Mouse (Mus musculus) CH12.LX (cell line): ENCODE data around the gene Samd4. TPM values are rescaled to one million over a fixed set of nuclear protein-coding genes. Genes with fewer than 3 reads are reported as not detected.

Source experiments
- DNase-seq: peaks from one replicate; pipeline ENCODE4 v3.0.0-alpha.2; 2013; ENCODE audit errors: extremely low read depth
- H3K27ac ChIP-seq: 2 replicates; pipeline ENCODE4 v1.5.1; 2012; ENCODE audit warnings: low read depth, mild to moderate bottlenecking, control low read depth, moderate library complexity; ENCODE audit not compliant: insufficient read depth
- H3K27me3 ChIP-seq: replicated peaks from 2 replicates; pipeline ENCODE3; 2012; ENCODE audit warnings: inconsistent platforms
- H3K36me3 ChIP-seq, 2 experiments: replicated peaks in 1 of 2; 2 replicates each; pipeline versions ENCODE3 to v1.6.1; 2012; ENCODE audit warnings: inconsistent platforms in 1 of 2, low read length in 1 of 2, mild to moderate bottlenecking in 1 of 2, mixed read lengths in 1 of 2, moderate library complexity in 1 of 2; ENCODE audit not compliant: control insufficient read depth in 1 of 2, insufficient read depth in 1 of 2
- H3K4me1 ChIP-seq, 2 experiments: 2 replicates each; pipeline ENCODE4 v1.6.1; 2012; ENCODE audit warnings: inconsistent platforms in 1 of 2, moderate library complexity in 1 of 2; ENCODE audit not compliant: insufficient read depth in 2 of 2, control insufficient read depth in 1 of 2
- H3K4me2 ChIP-seq: 2 replicates; pipeline ENCODE4 v1.6.1; 2012; ENCODE audit warnings: low read depth, mild to moderate bottlenecking, control low read depth; ENCODE audit not compliant: poor library complexity, insufficient read depth, severe bottlenecking
- H3K4me3 ChIP-seq, 3 experiments: fragments of 150-350 bp in 1 of 3; sonication (generic) in 1 of 3; replicated peaks in 1 of 3; 2 replicates each; pipeline versions ENCODE3 to v1.5.1; 2011 to 2012; ENCODE audit warnings: low read depth in 2 of 3, low read length in 2 of 3, mild to moderate bottlenecking in 2 of 3, moderate library complexity in 2 of 3, control low read depth in 1 of 3, improper control_type of control experiment in 1 of 3, inconsistent platforms in 1 of 3, mixed read lengths in 1 of 3; ENCODE audit not compliant: poor library complexity in 1 of 3
- H3K79me2 ChIP-seq: replicated peaks from 2 replicates; pipeline ENCODE4 v1.6.1; 2012; ENCODE audit warnings: mild to moderate bottlenecking, moderate library complexity; ENCODE audit not compliant: control insufficient read depth, poor library complexity, insufficient read depth, severe bottlenecking; ENCODE audit errors: extremely low read depth
- H3K9ac ChIP-seq: 2 replicates; pipeline ENCODE4 v1.6.1; 2012; ENCODE audit warnings: low read depth, mild to moderate bottlenecking, control low read depth, moderate library complexity; ENCODE audit not compliant: insufficient read depth
- H3K9me3 ChIP-seq: replicated peaks from 2 replicates; pipeline ENCODE3; 2012; ENCODE audit warnings: low read length, inconsistent platforms, mixed read lengths
- BHLHE40 ChIP-seq: IDR thresholded peaks from 2 replicates; pipeline ENCODE4 v1.6.1; 2011; ENCODE audit warnings: mild to moderate bottlenecking, low read depth, low read length, improper control_type of control experiment
- ELF1 ChIP-seq: IDR thresholded peaks from 2 replicates; pipeline ENCODE4 v1.6.1; 2014; ENCODE audit warnings: low read depth, mild to moderate bottlenecking, inconsistent platforms, low read length, improper control_type of control experiment
- ETS1 ChIP-seq: conservative IDR thresholded peaks from 2 replicates; pipeline ENCODE4 v1.6.1; 2012; ENCODE audit warnings: low read depth, mild to moderate bottlenecking, inconsistent platforms, low read length, improper control_type of control experiment, moderate library complexity
- GABPA ChIP-seq: IDR thresholded peaks from 2 replicates; pipeline ENCODE4 v1.6.1; 2012; ENCODE audit warnings: low read depth, low read length, improper control_type of control experiment, inconsistent platforms; ENCODE audit not compliant: insufficient replicate concordance
- HCFC1 ChIP-seq: IDR thresholded peaks from 2 replicates; pipeline ENCODE4 v1.6.1; 2012; ENCODE audit warnings: low read depth, mild to moderate bottlenecking, inconsistent platforms, low read length, improper control_type of control experiment
- IRF4 ChIP-seq: IDR thresholded peaks from 2 replicates; pipeline ENCODE4 v1.6.1; 2014; ENCODE audit warnings: low read depth, mild to moderate bottlenecking, inconsistent platforms, low read length, improper control_type of control experiment
- JUN ChIP-seq: IDR thresholded peaks from 2 replicates; pipeline ENCODE4 v1.6.1; 2011; ENCODE audit warnings: low read depth, mild to moderate bottlenecking, low read length, improper control_type of control experiment, moderate library complexity; ENCODE audit not compliant: insufficient read depth
- MAX ChIP-seq: IDR thresholded peaks from 2 replicates; pipeline ENCODE4 v1.6.1; 2011; ENCODE audit warnings: low read length, improper control_type of control experiment
- MAZ ChIP-seq: IDR thresholded peaks from 2 replicates; pipeline ENCODE4 v1.6.1; 2012; ENCODE audit warnings: low read depth, mild to moderate bottlenecking, inconsistent platforms, low read length, improper control_type of control experiment, moderate library complexity
- MEF2A ChIP-seq: IDR thresholded peaks from 2 replicates; pipeline ENCODE4 v1.6.1; 2014; ENCODE audit warnings: low read depth, mild to moderate bottlenecking, inconsistent platforms, low read length, improper control_type of control experiment, borderline replicate concordance
- MYC ChIP-seq: IDR thresholded peaks from 2 replicates; pipeline ENCODE4 v1.6.1; 2011; ENCODE audit warnings: low read depth, mild to moderate bottlenecking, improper control_type of control experiment, low read length
- PAX5 ChIP-seq: IDR thresholded peaks from 2 replicates; pipeline ENCODE4 v1.6.1; 2012; ENCODE audit warnings: low read length, inconsistent platforms, mixed read lengths
- POLR2AphosphoS2 ChIP-seq: IDR thresholded peaks from 2 replicates; pipeline ENCODE4 v1.6.1; 2011; ENCODE audit warnings: low read depth, low read length, improper control_type of control experiment
- RCOR1 ChIP-seq: conservative IDR thresholded peaks from 2 replicates; pipeline ENCODE4 v1.6.1; 2012; ENCODE audit warnings: low read depth, mild to moderate bottlenecking, inconsistent platforms, low read length, improper control_type of control experiment
- SMC3 ChIP-seq: IDR thresholded peaks from 2 replicates; pipeline ENCODE4 v1.6.1; 2011; ENCODE audit warnings: low read depth, low read length, improper control_type of control experiment
- TCF12 ChIP-seq: IDR thresholded peaks from 2 replicates; pipeline ENCODE4 v1.6.1; 2014; ENCODE audit warnings: low read depth, mild to moderate bottlenecking, inconsistent platforms, low read length, improper control_type of control experiment
- USF2 ChIP-seq: conservative IDR thresholded peaks from 2 replicates; pipeline ENCODE4 v1.6.1; 2011; ENCODE audit warnings: low read depth, low read length, improper control_type of control experiment
- ZMIZ1 ChIP-seq: IDR thresholded peaks from 2 replicates; pipeline ENCODE4 v1.6.1; 2012; ENCODE audit warnings: low read depth, mild to moderate bottlenecking, inconsistent platforms, low read length, improper control_type of control experiment
- dilution Hi-C: fragments of 300-500 bp; cut with MboI; formaldehyde crosslinking; loops from 2 replicates; pipeline ENCODE4 v1.14.3; 2020; ENCODE audit warnings: low sequenced_read_pairs; ENCODE audit not compliant: extremely low pct_unique_long_range_greater_than_20kb, extremely low pct_ligation_motif_present
- in situ Hi-C: fragments of 300-500 bp; cut with MboI; formaldehyde crosslinking; loops from 3 replicates; pipeline ENCODE4 v1.14.3; 2019; ENCODE audit warnings: low sequenced_read_pairs, low pct_ligation_motif_present, low pct_unique_long_range_greater_than_20kb, mixed read lengths
- polyA plus RNA-seq: library from polyadenylated mRNA; unstranded; fragments of >175 nt; gene quantifications from 2 replicates; pipeline ENCODE4 v1.2.1, GENCODE M21; 2012; ENCODE audit warnings: low read depth; ENCODE audit not compliant: insufficient read length
- total RNA-seq, 2 experiments: library from RNA; depleted of rRNA; stranded (reverse); fragments of 300-350 nt in 1 of 2; fragments of >200 nt in 1 of 2; gene quantifications; 2 replicates each; pipeline ENCODE4 v1.2.3; 2012 to 2014

Samd4 gene
- total and polyA plus RNA-seq, 3 experiments = 0.64 to 4.6 (median 1.5) TPM

GRCm38 (mm10) chr14:47136637-47137036 lies 254.0 kb downstream of the Samd4 start:
- Histone ChIP-seq H3K79me2 (no peaks in the 10 kb centered on the region), H3K9me3 (no peaks in the 10 kb centered on the region), H3K36me3 (no peaks in the 10 kb centered on the region), H3K27me3 (no peaks in the 10 kb centered on the region), H3K4me3 (no peak overlapping the region), H3K9ac (no peak overlapping the region), H3K27ac (no peak overlapping the region), H3K4me1 (no peaks in the 10 kb centered on the region), H3K4me2 (no peak overlapping the region)
- in situ Hi-C loops = no loop called here
- TF ChIP-seq MEF2A (no peak), MAX (no peak), JUN (no peak), POLR2AphosphoS2 (no peak), ZMIZ1 (no peak), IRF4 (no peak), TCF12 (no peak), PAX5 (no peak), HCFC1 (no peak)
- dilution Hi-C loops = no loop called here
- DNase-seq = no peak

GRCm38 (mm10) chr14:47138853-47139252 lies 256.2 kb downstream of the Samd4 start:
- no peak overlapping the region for H3K9ac ChIP-seq
- in situ Hi-C loops = no loop called here
- H3K79me2 ChIP-seq = no peaks in the 10 kb centered on the region
- H3K4me3 ChIP-seq = no peak overlapping the region
- H3K36me3 ChIP-seq = no peaks in the 10 kb centered on the region
- no peak for DNase-seq
- H3K4me2 ChIP-seq = no peak overlapping the region
- H3K27ac ChIP-seq = no peak overlapping the region
- H3K9me3 ChIP-seq = no peaks in the 10 kb centered on the region
- no peaks in the 10 kb centered on the region for H3K27me3 ChIP-seq
- TF ChIP-seq MAZ (no peak), TCF12 (no peak)
- TF ChIP-seq, all 38 proteins: peak for 0
- no peaks in the 10 kb centered on the region for H3K4me1 ChIP-seq
- dilution Hi-C loops = no loop called here

GRCm38 (mm10) chr14:47144326-47144725 lies 261.7 kb downstream of the Samd4 start:
- dilution Hi-C loops = no loop called here

More at GRCm38 (mm10) chr14:47144326-47144725, 261.7 kb downstream of the Samd4 start:
- no peak overlapping the region for H3K9ac ChIP-seq
- H3K9me3 ChIP-seq = no peaks in the 10 kb centered on the region
- TF ChIP-seq GABPA (no peak), POLR2AphosphoS2 (no peak), RCOR1 (no peak), SMC3 (no peak), BHLHE40 (no peak), ELF1 (no peak), ETS1 (no peak), MEF2A (no peak), MYC (no peak), USF2 (no peak)
- H3K79me2 ChIP-seq = no peaks in the 10 kb centered on the region
- DNase-seq = no peak
- no peaks in the 10 kb centered on the region for H3K36me3 ChIP-seq
- no peaks in the 10 kb centered on the region for H3K27me3 ChIP-seq
- H3K4me1 ChIP-seq = peaks cover 0 to 5% of the 10 kb centered on the region in 2 experiments; a peak in 2 of 4 replicates
- no peak overlapping the region for H3K27ac ChIP-seq
- H3K4me2 ChIP-seq = no peak overlapping the region
- in situ Hi-C loops = no loop called here
- no peak overlapping the region for H3K4me3 ChIP-seq
